Mouse (Mus musculus) left cerebral cortex, adult 2 months (tissue): Measurements from ENCODE around the gene Fasn. TPM values are rescaled to one million over a fixed set of nuclear protein-coding genes. Genes with fewer than 3 reads are reported as not detected.
A peak's percentile ranks its signal among the peaks of the same experiment; 100 is the strongest.
"Not testable (repeated sequence)": the region's sequence is repeated elsewhere in the genome, so short reads cannot be mapped to it uniquely, and the experiment has no call there.

Source experiments
- DNase-seq, 2 experiments: peaks; one replicate each; pipeline ENCODE4 v3.0.0; 2021 to 2022; ENCODE audit warnings: low spot score in 2 of 2, mixed read lengths in 1 of 2; ENCODE audit errors: extremely low spot score in 1 of 2
- H3K27ac ChIP-seq: fragments of 200-600 bp; 2 replicates; pipeline ENCODE4 v1.8.1; 2022
- H3K4me3 ChIP-seq: fragments of 200-600 bp; 2 replicates; pipeline ENCODE4 v1.8.1; 2022
- CTCF ChIP-seq: fragments of 200-600 bp; IDR thresholded peaks from 2 replicates; pipeline ENCODE4 v1.8.1; 2022; ENCODE audit warnings: antibody characterized with exemption, mild to moderate bottlenecking, moderate library complexity
- intact Hi-C: fragments of 180-260 bp; cut with DNase I; formaldehyde crosslinking; loops from one replicate; pipeline ENCODE4 v1.15.1; 2025
- total RNA-seq, 2 experiments: library from RNA; stranded (reverse); gene quantifications; 2 replicates each; pipeline ENCODE4 v1.2.3; 2021

The Fasn gene
- total RNA-seq, 2 experiments from 2014 or later = 177 to 197 TPM

GRCm38 (mm10) chr11:120789355-120789754, 35.0 kb downstream of the Fasn start:
- intact Hi-C loops = no loop called here
- TF ChIP-seq CTCF = no peak
- Histone ChIP-seq H3K4me3 (no peak overlapping the region), H3K27ac (no peak overlapping the region)
- DNase-seq = no peak

DNA sequence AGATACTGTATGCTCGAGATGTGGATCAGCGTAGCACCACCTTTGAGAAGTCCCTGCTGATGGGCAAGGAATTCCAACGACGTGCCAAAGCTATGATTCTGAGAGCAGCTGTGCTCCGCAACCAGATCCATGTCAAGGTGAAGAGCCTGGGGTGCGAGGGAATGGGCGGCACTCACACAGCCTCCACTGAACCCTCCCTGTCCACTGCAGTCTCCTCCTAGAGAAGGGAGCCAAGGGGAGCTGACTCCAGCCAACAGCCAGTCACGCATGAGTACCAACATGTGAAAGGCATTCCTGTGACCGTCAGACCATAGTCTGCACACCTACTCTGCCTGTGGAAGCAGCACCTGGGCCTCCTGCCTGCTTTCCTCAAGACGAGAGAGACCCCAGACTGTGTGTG, 35.9 kb downstream of the Fasn start:
- intact Hi-C loops, H3K27ac ChIP-seq, DNase-seq, H3K4me3 ChIP-seq: not testable (repeated sequence)

DNA sequence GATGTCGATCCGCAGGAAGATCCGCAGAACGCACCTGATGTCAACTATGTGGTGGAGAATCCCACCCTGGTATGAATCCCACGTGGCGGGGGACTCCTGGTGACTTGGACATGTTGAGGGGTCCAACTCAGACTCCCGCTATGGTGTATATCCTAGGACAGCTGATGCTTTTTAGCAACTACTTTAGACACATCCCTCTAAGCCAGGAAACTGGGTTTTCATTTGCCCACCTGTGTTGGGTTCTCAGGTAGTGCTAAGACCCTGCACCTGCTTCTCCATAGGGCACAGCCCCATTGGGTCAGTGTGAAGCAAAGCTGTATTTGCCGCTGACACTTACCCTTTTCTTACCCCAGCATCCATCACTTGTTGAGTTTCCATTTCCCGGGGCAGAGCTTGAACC, 39.2 kb downstream of the Fasn start:
- H3K27ac ChIP-seq = peak overlapping the region; percentile 89
- H3K4me3 ChIP-seq = peak overlapping the region; percentile 75
- no peak for DNase-seq
- intact Hi-C loops = no loop called here
- no peak for TF ChIP-seq CTCF

GRCm38 (mm10) chr11:120784064-120784791, 40.1 kb downstream of the Fasn start, which contains the start of the genes Rfng and Gps1:
Gene Rfng, minus strand, starts transcription at chr11:120784207.
Gene Gps1, plus strand, starts transcription at chr11:120784272.
- peak within 1 kb of the TSS; percentile 89 for H3K27ac ChIP-seq
- intact Hi-C loops = no loop called here
- DNase-seq = peak; percentile 83 to 87
- no peak for TF ChIP-seq CTCF
- peak within 1 kb of the TSS; percentile 75 for H3K4me3 ChIP-seq

DNA sequence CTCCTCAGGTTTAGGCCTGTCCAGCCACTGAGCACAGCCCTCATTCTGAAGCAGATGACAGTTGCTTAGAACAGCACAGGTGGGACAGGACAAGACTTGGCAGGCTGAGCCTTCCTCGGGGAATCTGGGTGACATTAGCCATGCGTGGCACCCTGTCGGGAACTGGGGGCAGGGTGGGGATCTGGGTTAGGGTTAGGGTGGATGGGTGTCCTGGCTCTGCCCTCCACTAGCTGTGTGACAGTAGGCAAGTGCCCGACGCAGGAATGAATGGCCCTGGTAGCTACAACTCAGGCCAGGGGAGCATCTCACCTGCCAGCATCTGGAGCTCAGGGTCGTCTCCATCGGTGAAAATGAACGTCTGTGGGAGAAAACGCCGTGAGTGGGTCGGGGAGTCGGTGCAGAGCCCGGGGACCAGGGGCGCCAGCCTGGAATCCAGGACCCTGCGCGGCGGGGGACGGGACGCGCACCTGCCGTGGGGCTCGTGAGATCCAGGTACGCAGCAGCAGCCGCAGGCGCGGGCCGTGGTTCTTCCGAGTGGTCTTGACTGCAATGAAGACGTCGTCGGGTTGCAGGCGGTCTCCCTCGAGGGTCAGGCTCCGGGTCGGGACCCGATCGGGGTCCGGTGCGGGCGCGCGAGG, 40.8 kb downstream of the Fasn start:
- DNase-seq = no peak
- no peak for TF ChIP-seq CTCF
- intact Hi-C loops = no loop called here
- Histone ChIP-seq H3K27ac (peak overlapping the region; percentile 89), H3K4me3 (peak overlapping the region; percentile 75)

- H3K4me3 ChIP-seq, DNase-seq, H3K27ac ChIP-seq, intact Hi-C loops: not testable (repeated sequence)
Observed at GRCm38 (mm10) chr11:120781361-120781760, 43.0 kb downstream of the Fasn start.

GRCm38 (mm10) chr11:120779876-120780275, 44.5 kb downstream of the Fasn start:
- DNase-seq = no peak

DNA sequence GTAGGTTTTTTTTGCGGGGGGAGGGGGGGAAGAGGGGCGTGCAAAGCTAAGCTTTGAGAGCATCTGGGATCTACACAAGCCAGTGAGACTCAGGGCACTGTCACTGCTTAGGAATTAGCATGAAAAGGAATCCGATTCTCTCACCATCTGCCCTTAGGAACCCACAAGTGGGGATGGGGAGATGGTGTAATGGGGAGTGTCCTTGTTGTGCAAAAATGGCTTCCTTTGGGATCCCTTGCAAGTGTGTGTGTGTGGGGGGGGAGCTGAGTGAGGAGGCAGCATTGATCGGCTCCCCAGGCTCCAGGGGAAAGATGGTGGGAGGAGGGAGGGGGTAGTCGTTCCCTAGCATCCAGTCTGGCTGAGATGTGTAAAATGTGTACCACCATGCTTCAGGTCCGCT, 47.2 kb downstream of the Fasn start:
- no peak for DNase-seq
- Histone ChIP-seq H3K4me3 (no peak overlapping the region), H3K27ac (no peak overlapping the region)
- TF ChIP-seq CTCF = no peak
- intact Hi-C loops = loop anchor here (5.0 to 10.0 kb wide), 3 partner anchors 122 to 260 kb away; no protein-coding TSS in a partner anchor

More at GRCm38 (mm10) chr11:120779876-120780275, 44.5 kb downstream of the Fasn start:
- intact Hi-C loops = loop anchor here (5.0 to 10.0 kb wide), 3 partner anchors 125 to 263 kb away; no protein-coding TSS in a partner anchor
- TF ChIP-seq CTCF = no peak
- Histone ChIP-seq H3K27ac (no peak overlapping the region), H3K4me3 (no peak overlapping the region)

DNA sequence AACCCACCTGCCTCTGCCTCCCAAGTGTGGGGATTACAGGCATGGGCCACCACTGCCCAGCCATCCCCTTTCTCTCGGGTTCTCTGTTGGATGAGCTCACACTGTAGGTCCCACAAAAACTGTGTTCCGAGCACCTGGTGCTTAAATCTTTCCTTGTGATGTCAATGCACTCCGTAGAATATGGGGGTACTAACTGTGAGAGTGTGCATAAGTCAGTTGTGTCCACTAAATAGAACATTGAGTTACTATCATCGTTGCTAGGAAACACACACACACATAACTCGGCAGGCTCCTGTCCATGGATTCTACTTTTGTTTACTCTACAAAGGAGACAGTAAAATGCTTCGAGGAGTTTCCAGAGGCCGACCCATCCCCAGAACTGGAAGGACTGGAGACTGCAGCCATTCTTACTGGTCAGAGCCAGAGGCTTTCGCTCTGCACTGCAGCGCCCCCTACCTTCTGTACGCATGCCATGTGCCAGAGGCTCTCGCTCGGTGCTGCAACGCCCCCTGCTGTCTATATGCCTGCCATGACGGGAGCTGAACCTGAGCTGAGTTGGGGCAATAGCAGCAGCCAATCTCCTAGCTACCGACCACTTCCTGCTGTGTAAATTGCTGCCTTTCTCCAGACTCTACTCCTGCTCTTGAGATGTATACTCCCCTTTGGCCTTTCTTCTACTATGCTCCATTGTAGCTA, 48.4 kb downstream of the Fasn start:
- Histone ChIP-seq H3K4me3 (no peak overlapping the region), H3K27ac (no peak overlapping the region)
- DNase-seq = peak; percentile 90 to 95

GRCm38 (mm10) chr11:120773463-120774190, 50.7 kb downstream of the Fasn start:
- Histone ChIP-seq H3K4me3 (no peak overlapping the region), H3K27ac (no peak overlapping the region)
- intact Hi-C loops = loop anchor here (10.0 kb wide), 1 partner anchor 119 kb away; no protein-coding TSS in a partner anchor
- DNase-seq = no peak
- TF ChIP-seq CTCF = no peak

More for the DNA sequence above, 48.4 kb downstream of the Fasn start:
- intact Hi-C loops = loop anchor here (1.0 to 10.0 kb wide), 4 partner anchors 56 to 259 kb away; no protein-coding TSS in a partner anchor
- no peak; the same call in none of the 2 replicates for TF ChIP-seq CTCF

DNA sequence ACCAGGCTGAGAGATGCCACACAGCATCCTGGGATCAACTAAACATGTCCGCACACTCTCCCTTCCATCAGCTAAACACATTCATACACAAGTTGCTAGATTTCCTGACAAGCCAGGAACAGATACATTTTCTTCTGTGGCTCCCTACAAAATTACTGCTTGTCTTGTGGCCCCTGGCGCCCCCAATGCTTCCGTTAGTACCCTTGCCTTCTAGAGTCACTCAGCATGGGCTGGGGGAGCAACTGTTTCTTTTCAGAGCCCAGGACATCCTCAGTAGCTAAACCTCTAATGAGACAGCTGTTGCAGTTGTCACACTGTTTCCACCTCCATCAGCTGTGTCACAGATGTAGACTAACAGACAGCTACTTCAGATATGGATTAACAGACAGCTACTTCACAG, 51.6 kb downstream of the Fasn start:
- no peak for TF ChIP-seq CTCF
- no peak overlapping the region for H3K4me3 ChIP-seq
- no peak overlapping the region for H3K27ac ChIP-seq
- DNase-seq = no peak
- intact Hi-C loops = loop anchor here (10.0 kb wide), 1 partner anchor 118 kb away; no protein-coding TSS in a partner anchor
